Mouse (Mus musculus) heart, postnatal 36 days (tissue): ENCODE data around the gene 5730596B20Rik. TPM values are rescaled to one million over a fixed set of nuclear protein-coding genes. Genes with fewer than 3 reads are reported as not detected.

Experiments
- DNase-seq, 2 experiments: peaks; one replicate each; pipeline ENCODE4 v3.0.0; 2021 to 2022
- intact Hi-C: fragments of 180-260 bp; cut with DNase I; formaldehyde crosslinking; loops from one replicate; pipeline ENCODE4 v1.15.1; 2025
- total RNA-seq, 2 experiments: library from RNA; stranded (reverse); gene quantifications; 2 replicates each; pipeline ENCODE4 v1.2.3; 2021

The 5730596B20Rik gene
- under 1 TPM in 1 of 2 experiments, not detected in 1; 0.08 TPM for total RNA-seq

DNA sequence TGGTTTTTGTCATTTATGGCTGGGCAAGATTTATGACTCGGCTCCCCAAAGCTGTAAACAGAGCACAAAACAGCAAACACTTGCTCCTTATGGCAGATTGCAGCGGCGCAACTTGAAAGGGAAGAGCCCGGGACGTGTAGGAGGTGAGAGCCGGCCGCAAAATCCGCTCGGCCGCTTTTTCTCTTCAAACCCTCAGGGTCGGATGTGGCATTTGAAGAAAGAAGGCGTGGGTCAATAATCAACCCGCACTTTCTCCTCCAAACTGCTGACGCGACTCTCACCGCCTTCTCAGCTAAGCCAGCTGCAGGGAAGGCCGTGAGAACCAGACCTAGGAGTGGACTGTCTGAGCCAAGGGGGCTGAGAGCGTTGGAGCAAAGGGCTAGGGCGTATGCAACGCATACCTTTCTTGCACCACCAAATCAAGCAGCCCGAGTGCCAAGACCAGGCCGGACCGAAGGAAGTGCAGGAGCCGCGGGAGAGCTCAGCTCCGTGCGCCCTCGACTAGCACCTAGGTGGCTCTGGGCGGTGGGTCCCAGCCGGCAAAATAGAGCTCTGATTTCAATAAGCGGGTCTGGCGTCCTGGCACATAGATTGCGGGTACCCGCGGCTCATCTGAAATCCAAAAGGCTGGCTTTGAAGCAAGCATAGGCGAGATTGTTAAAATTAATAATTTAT is at the start of gene 5730596B20Rik:
Gene 5730596B20Rik, plus strand, starts transcription at position 438 of the 675 bp plus-strand sequence.
- no peak for DNase-seq
- intact Hi-C loops, result no loop called here

DNA sequence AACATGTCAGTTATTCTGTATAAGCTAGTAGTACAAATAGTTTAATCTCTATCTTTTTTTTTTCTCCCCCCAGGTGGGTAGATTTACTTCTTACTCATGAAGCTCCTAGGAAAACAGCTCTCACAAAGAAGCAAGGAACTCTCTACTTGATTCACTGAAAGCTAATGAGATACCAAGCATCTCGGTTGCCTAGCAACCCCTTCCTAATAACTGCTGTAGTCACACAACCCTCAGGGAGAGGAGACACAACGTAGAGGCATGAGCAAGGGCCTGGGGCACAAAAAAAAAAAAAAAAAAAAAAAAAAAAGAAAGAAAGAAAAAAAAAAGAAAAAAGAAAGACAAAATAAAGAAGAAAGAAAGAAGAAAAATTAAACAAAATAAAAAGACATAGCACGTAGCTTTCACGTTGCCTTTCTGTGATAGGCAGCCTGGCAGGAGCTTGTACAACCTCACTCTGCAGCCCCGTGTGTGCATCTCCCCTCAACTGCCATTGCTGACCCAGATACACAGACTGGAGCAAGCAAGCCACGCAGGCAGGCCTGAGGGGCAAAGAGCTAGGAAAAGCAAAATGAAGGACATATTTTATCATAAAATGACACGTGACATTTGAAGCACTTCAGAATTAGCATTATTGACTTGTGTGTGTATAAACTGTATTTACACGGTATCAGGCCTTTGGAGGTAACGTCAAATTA is 39.3 kb upstream of the 5730596B20Rik start:
- no peak for DNase-seq
- intact Hi-C loops, result no loop called here

DNA sequence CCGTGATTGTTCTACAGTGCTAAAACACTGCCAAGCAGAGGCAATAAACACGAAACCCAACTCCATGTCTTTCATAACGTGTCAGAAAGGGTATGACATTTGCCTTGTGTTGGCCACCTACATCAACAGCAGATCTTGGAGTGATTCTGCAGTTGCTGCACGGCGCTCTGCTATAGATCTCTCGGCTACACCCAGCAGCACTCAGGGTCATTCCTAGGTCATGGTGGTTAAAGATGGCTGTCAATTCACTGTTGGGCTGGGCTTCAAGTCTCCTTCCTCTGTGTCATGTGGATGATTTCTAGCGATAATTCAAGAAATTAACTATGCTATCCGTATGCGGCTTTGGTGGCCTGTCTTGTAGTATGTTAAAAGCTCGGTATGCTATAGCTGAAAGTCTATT is 38.7 kb upstream of the 5730596B20Rik start:
- intact Hi-C loops, result no loop called here
- DNase-seq, result no peak

DNA sequence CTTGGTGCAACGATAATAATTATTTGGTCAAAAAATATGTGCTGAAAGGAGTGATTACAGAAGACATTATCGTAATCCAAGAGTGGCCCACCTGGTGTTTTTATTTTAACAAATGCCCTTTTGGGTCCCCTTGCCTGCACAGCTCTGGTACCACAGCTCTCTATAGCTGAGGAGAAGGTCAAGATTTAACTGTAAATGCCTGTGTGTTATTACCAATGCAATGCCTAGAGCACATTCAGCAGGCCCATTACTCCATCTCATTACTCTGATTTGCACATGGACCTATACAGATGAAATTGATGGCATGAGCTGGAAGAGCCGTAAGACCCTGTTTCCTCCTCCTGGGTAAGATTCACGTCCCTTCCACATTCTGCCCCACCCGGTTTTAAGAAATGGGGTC is 38.2 kb upstream of the 5730596B20Rik start:
- DNase-seq, result no peak
- intact Hi-C loops, result no loop called here

DNA sequence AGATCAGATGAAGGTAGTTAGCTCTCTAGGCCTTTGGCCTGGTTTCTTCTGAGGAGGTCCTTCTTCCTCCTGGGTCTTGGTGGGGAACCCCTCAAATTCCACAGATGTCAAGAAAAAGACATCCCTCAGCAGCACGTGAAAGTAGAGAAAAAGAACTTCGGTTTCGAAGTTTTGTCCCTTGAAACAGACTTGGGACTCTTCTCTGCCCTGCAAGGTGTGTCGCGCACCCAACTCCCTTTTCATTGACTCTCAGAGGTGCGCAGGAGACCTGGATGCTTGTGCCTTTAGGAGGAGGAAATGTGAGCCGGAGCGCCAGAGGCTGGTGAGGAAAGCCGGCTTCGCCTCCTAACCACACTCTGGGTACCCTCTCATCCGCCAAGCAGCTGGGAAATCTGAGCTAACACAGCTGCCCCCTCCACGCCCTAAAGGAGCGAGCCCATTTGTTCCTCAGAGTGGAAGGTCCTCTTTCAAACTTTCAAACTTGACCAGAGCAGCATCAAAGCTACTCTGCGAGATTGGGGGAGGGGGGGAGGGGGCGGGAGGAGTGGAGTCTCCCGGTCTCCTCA is 26.8 kb upstream of the 5730596B20Rik start:
- no peak for DNase-seq
- intact Hi-C loops, result no loop called here

DNA sequence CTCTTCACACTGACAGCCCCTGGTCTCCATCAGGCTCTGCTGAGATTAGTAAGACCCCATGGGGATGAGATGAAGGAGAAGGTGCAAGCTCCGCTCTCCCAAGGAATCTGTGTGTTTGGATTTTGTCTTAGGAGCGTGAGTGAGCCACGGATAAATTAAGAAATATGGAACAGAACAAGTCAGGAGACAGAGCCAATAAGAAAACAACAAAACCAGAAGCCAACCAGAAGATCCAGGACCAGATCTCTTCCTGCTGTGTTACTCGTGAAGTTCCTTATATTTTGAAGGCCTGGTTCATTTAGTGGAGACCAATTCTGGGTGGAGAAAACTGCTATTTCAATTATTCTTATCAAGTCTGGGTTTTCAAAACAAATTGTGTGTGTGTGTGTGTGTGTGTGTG is 25.7 kb upstream of the 5730596B20Rik start:
- no peak for DNase-seq
- intact Hi-C loops, result no loop called here

DNA sequence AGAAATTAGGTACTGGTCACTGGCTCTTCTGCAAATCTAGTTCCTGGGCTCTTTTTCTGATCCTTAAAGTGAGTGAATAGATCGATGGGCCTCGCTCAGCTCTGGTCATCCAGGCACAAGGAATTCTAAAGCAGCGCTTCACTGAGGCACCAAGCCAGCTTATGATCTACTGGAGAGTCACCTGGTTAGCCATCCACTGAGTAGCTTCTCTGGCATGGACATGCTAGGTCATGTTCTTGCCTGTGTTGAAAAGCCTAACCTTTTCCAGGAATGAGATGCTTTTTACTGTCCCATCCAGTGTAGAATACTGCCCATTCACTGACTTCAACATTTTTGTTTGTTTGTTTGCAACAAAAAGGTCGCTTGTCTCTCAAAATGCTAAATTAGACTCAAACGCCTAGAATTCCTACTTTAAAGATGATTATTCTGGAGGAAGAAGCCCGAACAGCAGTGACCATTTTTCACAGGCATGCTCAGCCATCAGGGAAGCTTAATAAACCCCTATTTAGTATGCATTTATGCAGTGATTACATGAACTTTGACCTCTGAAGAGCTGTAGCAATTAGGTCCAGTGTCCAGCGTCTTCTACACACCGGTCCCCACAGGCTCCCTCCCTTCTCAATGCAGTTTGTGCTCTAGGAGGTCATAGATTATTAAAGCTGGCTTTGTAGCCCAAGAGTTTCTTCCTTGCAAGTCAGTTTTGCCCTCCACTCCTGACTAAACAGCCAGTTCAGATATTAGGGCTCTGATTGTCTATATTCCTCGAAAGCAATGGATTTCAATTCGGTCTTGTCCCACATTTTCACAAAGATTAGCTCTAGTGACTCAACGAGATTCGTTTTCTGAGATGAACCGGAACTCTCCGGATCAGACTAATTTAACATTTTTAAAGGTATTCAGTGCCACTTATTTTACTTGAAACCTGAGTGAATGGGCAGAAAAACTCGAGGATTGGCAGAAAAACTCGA is 24.8 kb upstream of the 5730596B20Rik start:
- intact Hi-C loops, result no loop called here
- DNase-seq, result no peak

DNA sequence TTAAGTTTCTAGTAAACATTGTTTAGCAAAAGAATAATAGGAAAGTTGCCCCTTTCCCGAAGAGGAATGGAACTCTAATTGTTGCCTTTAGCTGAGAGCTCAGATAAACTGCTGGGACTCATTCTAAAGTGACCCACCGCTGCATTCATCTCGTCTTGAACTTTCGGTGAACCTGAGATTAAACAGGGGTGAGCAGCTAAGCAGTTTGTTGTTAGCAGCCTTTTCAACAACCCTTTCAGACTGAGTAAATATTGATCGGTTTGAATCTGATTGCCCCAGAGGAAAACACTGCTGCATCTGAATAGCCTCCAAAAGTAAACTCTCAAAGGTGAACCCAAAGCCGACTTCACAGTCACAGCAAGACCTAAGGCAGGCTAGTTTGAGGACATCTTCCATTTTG is 24.0 kb upstream of the 5730596B20Rik start:
- intact Hi-C loops, result no loop called here
- no peak for DNase-seq

DNA sequence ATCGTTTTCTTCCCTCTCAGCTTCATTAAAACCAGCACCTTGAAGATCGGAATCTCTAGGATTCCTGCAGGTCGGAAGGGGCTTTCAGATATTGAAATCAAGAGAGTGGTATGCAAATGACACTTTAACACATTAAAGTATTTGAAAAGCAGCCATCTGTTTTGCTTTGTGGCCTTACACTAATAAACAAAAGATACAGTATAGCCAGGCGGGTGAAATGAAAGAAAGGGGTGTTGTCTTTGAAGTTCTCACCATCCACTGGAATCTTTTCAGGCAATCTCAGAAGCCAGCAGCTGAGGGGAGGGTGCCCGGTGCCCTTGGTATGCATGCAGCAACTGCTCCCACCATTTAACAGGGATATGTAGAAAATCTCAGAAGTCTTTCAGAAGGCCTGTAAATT is 23.3 kb upstream of the 5730596B20Rik start:
- intact Hi-C loops, result no loop called here
- DNase-seq, result no peak

DNA sequence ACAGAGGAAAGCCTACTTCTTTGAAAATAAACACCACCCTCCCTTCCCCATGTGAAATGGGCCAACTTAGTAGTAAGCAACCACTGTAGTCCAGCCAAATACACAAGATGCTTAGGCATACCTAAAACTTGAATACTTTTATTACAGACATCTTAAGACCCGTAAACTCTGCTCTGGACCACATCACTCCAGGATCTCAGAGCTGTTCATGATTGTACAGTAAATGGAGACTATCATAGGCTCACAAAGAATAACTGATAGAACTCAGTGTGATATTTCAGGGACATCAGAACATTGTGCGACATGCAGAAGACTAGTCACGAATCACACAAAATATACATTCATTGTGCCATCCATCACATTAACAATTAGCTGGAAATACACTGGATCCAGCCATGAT is 21.8 kb upstream of the 5730596B20Rik start:
- intact Hi-C loops, result loop anchor here (5.0 kb wide), 2 partner anchors 37 to 143 kb away; partner anchors contain the start of genes Hoxa4 and Skap2
- DNase-seq, result no peak

DNA sequence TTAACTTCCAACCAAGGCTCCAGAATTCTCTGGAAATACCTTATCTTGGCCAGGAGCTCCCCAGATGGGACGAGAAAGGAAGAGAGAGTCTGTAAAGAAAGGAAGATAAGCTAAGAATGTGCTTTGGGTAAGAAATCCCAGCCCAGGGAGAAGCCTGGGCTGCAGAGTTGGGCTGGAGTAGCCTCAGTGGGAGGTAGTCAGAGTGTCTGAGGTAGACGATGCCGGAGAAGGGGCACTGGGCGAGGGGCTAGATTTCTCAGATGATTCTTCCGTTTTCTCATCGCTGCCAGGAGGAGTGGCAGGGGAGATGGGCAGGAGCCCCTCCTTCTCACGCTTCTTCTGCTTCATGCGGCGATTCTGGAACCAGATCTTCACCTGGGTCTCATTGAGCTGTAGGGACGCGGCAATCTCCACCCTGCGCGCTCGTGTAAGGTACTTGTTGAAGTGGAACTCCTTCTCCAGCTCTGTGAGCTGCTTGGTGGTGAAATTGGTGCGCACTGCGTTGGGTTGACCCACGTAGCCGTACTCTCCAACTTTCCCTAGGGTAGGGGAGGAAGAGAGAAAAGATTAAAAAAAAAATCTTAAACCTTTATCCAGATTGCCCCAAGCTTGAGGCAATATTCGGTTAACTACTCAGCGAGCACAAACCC is 20.6 kb upstream of the 5730596B20Rik start:
- no peak for DNase-seq
- intact Hi-C loops, result loop anchor here (5.0 kb wide), 2 partner anchors 36 to 144 kb away; partner anchors contain the start of genes Hoxa4 and Skap2

DNA sequence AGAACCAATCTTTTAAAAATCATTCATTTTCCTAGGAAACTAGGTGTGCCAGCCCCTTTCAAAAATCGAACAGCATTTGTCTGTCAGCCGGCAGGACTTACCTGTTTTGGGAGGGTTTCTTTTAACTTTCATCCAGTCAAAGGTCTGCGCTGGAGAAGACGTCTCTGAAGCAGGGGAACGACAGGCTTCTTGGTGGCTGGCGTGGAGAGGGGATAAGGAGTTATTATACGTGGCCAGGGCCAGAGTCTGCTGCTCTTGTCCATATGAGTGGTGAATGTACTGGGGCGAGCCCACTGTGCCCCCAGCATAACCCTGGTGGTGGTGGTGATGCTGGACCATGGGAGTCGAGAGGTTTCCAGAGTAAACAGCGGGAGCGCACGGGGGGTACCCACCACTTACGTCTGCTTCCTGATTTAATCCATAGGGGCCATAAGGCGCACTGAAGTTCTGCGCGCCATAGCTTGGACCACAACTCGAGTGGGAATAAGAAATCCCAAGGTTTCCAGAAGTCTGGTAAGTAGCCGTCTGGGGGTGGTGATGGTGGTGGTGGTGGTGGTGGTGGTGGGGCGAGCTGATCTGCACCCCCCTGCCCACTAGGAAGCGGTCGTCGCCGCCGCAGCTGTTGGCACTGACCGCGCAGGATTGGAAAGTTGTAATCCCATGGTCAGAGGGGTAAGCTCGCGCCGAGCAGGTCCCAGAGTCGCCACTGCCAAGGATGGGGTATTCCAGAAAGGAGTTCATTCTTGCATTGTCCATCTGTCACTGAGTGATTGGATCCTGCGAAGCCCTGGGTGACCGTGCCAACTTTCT is 19.6 kb upstream of the 5730596B20Rik start:
- intact Hi-C loops, result loop anchor here (5.0 kb wide), 2 partner anchors 35 to 145 kb away; partner anchors contain the start of genes Hoxa4 and Skap2
- DNase-seq, result no peak

DNA sequence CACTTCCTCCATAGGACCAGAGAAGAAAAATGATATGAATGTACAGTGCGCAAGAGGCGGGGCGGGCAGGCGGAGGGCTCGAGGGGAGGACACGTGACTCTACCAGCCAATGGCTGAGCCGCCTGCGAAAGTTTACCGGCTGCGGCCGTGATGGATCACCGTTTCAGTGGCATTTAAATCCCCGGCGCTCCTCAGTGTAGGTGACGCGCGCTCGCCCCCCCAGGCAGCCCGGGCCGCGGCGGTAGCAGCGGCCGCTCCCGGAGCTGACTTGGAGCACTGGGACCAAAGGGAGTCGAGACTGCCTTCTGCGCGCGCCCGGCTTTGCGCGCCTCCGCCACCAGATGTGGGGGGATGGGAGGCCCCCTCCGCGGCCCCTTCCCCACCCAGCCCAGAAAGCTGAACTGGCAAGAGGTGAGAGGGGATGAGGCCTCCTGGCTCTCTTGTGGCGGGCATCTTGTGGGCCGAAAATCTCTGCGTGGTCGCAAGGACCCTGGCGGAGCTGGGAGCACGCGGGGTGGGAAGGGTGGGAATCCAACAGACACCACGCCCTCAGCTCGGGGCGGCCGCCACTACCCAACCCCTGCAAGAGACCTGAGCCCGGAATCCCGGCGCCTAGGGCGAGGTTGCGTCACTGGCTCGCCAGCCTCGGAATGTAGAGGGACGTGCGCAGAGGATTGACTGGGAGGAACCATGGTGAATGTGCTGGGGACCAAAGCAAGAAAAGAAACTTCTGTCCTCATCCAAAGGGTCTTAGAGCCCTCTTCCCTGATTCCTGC is 18.8 kb upstream of the 5730596B20Rik start, which contains the start of gene Hoxa1:
Gene Hoxa1, minus strand, starts transcription at position 42 of the 776 bp plus-strand sequence.
- intact Hi-C loops, result loop anchor here (5.0 kb wide), 2 partner anchors 34 to 146 kb away; partner anchors contain the start of genes Hoxa4 and Skap2
- peak in 1 of 2 experiments; percentile 56 for DNase-seq

DNA sequence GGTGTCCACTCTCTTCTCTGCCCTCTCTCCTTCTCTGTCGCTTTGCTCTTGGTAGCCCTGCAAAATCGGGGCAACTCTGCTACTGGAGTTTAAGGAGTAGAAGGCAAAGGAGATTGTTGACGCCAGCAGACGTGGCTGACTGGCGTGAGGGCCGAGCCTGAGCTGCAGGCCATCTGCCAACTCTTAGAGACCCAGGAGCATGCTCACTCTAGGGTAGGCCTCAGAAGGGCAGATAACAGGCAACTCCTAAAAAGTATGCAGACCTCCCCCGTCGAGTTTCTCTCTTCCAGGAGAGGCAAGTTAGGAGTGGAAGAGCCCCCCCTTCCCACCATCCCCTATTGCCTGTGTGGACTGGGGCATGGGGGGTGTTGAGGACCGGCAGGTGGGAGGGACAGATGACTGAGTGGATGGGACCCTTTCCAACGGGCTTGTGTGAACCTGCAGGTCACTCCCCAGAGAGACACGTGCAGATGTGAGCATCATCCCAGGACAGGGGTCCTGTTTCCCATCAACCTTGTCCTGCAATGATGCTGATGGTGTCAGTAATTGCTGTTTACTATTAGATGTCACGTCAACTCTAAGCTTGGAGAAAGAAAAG is 18.0 kb upstream of the 5730596B20Rik start:
- intact Hi-C loops, result loop anchor here (5.0 kb wide), 2 partner anchors 33 to 147 kb away; partner anchors contain the start of genes Hoxa4 and Skap2
- no peak for DNase-seq

DNA sequence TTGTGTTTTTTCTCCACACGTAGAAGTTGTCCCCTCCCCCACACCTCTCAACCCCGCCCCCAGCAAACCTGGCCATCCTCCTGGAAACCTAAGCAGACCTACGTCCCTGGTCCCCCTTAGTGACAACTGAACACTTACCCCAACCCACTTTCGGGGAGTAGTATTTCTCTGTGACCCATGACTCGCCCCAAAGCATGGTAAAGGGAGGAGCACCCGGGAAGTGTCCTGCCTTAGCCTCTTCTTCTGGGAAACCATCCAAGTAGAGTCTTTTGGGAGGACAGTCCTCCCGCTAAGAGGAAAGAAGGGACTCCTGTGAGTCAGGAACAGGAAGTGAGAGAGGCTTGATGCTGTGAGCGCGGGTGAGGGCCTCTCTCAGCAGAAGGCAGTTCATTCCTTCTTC is 17.3 kb upstream of the 5730596B20Rik start:
- intact Hi-C loops, result loop anchor here (5.0 kb wide), 2 partner anchors 32 to 148 kb away; partner anchors contain the start of genes Hoxa4 and Skap2
- no peak for DNase-seq

DNA sequence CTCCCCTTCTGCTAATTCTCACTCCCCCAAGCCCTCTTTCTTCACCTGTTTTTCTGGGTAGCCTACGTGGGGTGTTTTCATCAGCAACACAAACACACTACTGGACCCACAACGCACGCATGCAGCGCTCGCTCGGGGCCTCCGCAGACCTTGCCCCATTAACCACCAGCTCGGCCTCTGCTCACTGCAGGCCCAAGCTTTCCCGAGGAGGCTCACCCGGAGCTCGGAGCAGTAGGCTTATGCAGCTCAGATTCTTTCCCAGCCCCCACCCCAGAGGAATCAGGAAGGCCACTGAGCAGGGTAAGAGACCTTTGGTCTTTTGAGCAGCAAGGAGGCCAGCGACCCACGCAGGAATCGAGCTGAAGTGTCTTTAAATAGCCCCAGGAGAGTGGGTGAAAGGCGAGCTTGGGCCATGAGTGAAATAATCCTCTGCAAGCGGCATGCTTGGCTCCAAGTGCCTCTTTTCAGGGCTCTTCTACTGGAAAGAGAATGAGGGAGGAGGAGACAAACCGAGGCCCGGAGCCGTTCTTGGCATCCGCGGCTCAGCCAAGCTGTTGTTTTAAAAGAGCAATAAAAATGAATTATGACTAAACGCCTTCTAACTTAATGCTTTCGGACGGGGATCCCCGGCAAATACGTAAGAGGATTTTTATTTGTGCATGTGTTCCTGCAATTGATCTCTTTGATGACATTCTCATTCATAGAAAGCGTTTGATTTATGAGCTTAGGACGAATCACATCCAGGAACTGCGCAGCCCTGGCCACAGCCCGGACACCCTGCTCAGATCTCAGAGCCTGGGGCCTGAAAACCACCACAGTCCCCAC is 16.6 kb upstream of the 5730596B20Rik start:
- no peak for DNase-seq
- intact Hi-C loops, result no loop called here
